Mouse (Mus musculus): Measurements from ENCODE around the gene Vmn2r20. TPM values are rescaled to one million over a fixed set of nuclear protein-coding genes. Genes with fewer than 3 reads are reported as not detected.
"Not testable (repeated sequence)": the region's sequence is repeated elsewhere in the genome, so short reads cannot be mapped to it uniquely, and the experiment has no call there.

Vmn2r20 gene
- not detected for total RNA-seq (2021)
- long read RNA-seq, experiment 1, partial matches to known transcripts = 0 of 2 reads
- long read RNA-seq, experiment 1, other reads (novel, unspliced or antisense) = 2 of 2 reads
- long read RNA-seq, experiment 2 = 0 reads

- H3K27ac ChIP-seq = not testable (repeated sequence)
Observed at GRCm38 (mm10) chr6:123418016-123418415, at the start of gene Vmn2r20. Gene Vmn2r20 (minus strand): TSS chr6:123418116.

DNA sequence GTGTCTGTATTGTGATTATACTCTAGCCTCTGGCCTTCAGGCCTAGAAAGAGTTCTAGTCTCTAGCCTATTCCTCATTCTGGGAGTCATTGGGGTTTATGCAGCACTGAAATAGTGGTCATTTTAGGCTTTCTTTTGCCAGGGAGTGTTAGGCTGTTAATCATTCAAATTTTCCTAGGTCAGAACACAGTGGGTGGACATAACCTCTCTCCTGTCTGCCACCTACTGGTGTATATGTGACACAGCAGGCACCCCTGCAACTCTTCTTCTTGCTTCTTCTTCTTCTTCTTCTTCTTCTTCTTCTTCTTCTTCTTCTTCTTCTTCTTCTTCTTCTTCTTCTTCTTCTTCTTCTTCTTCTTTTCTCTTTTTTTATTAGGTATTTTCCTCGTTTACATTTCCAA lies 6.5 kb upstream of the Vmn2r20 start:
- DNase-seq (ENCODE audit: low spot score in 2 of 2); H3K4me3 ChIP-seq; H3K27ac ChIP-seq: not testable (repeated sequence)

More at GRCm38 (mm10) chr6:123418016-123418415, at the start of gene Vmn2r20:
- H3K4me3 ChIP-seq; DNase-seq (ENCODE audit: low spot score in 2 of 2): not testable (repeated sequence)

DNA sequence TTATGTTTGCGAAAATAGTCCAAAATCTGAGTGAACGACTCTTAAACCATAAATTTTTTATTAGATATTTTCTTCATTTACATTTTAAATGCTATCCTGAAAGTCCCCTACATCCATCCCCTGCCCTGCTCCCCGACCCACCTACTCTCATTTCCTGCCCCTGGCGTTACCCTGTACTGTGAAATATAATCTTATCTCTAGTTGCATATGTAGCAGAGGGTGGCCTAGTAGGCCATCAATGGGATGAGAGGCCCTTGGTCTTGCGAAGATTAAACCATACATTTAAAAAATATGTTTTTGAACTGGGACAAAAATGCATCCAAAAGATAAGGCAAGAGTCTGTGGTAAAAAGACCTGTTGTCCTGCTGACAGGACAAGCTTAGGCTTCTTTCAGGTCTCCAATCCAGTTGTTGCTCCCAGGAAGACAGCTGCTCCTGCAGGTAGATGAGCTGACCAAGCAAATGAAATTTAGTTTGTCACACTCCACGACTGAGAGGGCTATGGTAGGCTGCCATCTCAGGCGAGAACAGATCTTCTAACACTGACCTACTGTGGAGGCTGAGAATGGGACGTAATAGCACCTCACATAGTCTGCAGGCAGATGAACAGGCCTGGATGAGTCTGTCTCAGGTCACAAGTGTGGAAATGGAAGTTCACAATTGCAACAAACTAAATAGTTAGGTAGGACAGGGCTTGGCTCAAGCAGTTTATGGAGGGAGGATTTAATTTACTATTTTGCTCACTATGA lies 10.8 kb downstream of the Vmn2r20 start:
- not testable (repeated sequence) for H3K27ac ChIP-seq; H3K4me3 ChIP-seq; DNase-seq (ENCODE audit: low spot score in 2 of 2)

DNA sequence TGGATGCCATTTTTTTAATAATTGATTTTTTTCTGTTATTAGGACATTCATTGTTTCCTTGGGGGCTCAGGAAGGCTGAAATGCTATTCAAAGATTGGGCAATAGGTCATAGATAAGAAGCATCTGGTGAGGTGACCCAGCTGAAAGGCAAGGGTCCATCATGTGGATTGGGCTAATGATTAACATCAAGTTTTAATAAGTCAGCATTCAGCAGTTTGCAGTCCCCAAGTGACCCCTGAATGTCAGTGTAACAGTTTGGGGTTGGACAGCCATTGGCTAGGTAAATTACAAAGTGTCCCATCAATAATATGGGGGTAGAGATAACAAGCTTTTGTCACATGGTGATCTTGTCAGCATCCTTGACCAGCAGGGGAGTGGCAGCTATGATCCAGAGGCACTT lies 29.1 kb downstream of the Vmn2r20 start:
- not testable (repeated sequence) for DNase-seq (ENCODE audit: low spot score in 2 of 2); H3K4me3 ChIP-seq; H3K27ac ChIP-seq

GRCm38 (mm10) chr6:123346141-123346540 lies 71.8 kb downstream of the Vmn2r20 start:
- DNase-seq (ENCODE audit: low spot score in 2 of 2) = no peak
- Histone ChIP-seq H3K4me3 (no peak overlapping the region), H3K27ac (no peak overlapping the region)
- no peak for TF ChIP-seq CTCF (conservative IDR thresholded peaks at IDR 0.05)

DNA sequence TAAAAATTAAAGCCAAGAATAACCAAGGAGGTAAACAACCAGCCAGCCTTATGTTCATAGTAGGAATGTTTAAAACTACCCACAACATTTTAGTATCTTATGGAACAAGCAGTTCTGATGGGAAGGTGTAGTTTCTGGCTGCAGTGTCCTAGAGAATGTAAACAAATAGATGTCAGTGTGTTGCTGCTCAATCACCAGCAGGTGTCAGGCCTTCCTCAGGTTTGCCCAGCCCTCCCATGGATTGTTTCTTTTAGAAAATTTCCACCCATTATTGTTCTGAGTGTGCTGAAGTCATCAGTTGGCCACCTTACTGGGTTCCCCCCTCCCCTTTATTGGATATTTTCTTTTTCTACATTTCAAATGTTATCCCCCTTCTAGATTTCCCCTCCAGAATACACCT lies 77.8 kb downstream of the Vmn2r20 start:
- peak; percentile 81 for TF ChIP-seq CTCF (conservative IDR thresholded peaks at IDR 0.05)
- H3K27ac ChIP-seq = no peak overlapping the region
- peak in 1 of 2 experiments; percentile 20 for DNase-seq (ENCODE audit: low spot score in 2 of 2)
- no peak overlapping the region for H3K4me3 ChIP-seq

GRCm38 (mm10) chr6:123332503-123332902 lies 85.4 kb downstream of the Vmn2r20 start:
- no peak overlapping the region for H3K27ac ChIP-seq
- H3K4me3 ChIP-seq = no peak overlapping the region
- no peak for TF ChIP-seq CTCF (conservative IDR thresholded peaks at IDR 0.05)

More at GRCm38 (mm10) chr6:123332503-123332902, 85.4 kb downstream of the Vmn2r20 start:
- DNase-seq (ENCODE audit: low spot score in 2 of 2) = no peak

Other genes starting within 250 kb of the Vmn2r20 start
- not detected for gene Clec4b2, start 245.2 kb downstream of the Vmn2r20 start, total RNA-seq (2021)
- gene Clec4n, start 188.3 kb downstream of the Vmn2r20 start, total RNA-seq (2021) = not detected
- not detected for gene Clec4d, start 156.0 kb downstream of the Vmn2r20 start, total RNA-seq (2021)
- not detected for gene Clec4e, start 128.2 kb downstream of the Vmn2r20 start, total RNA-seq (2021)
- gene Vmn2r19, start 109.8 kb downstream of the Vmn2r20 start, total RNA-seq (2021) = not detected
- not detected for gene Vmn2r21, start 115.3 kb upstream of the Vmn2r20 start, total RNA-seq (2021)
- not detected for gene Vmn2r22, start 232.6 kb upstream of the Vmn2r20 start, total RNA-seq (2021)

Measured in layer of hippocampus, adult 2 months (tissue).